Mouse (Mus musculus) midbrain, embryonic 16.5 days (tissue): ENCODE data around the gene Adora1. TPM values are rescaled to one million over a fixed set of nuclear protein-coding genes. Genes with fewer than 3 reads are reported as not detected.

Source experiments
- ATAC-seq: fragments of 200-750 bp; cut with Nextera tagmentation; 2 replicates; pipeline ENCODE4 v1.8.0; 2017; ENCODE audit warnings: moderate TSS enrichment
- H3K27ac ChIP-seq: fragments of 300-500 bp; sonication (generic); 2 replicates; pipeline ENCODE4 v1.5.1; 2014; ENCODE audit warnings: mild to moderate bottlenecking, low read length, mixed read lengths
- H3K27me3 ChIP-seq: fragments of 300-500 bp; sonication (generic); 2 replicates; pipeline ENCODE4 v1.6.1; 2014; ENCODE audit warnings: low read depth, low read length, mixed read lengths; ENCODE audit not compliant: control insufficient read depth, insufficient read depth
- H3K36me3 ChIP-seq: fragments of 300-500 bp; sonication (generic); 2 replicates; pipeline ENCODE4 v1.6.1; 2014; ENCODE audit warnings: mild to moderate bottlenecking, low read length, moderate library complexity, mixed read lengths; ENCODE audit not compliant: control insufficient read depth, insufficient read depth
- H3K4me1 ChIP-seq: fragments of 300-500 bp; sonication (generic); 2 replicates; pipeline ENCODE4 v1.6.1; 2014; ENCODE audit warnings: mild to moderate bottlenecking, low read length, mixed read lengths; ENCODE audit not compliant: control insufficient read depth, insufficient read depth
- H3K4me2 ChIP-seq: fragments of 300-500 bp; sonication (generic); 2 replicates; pipeline ENCODE4 v1.6.1; 2014; ENCODE audit warnings: mild to moderate bottlenecking, low read length, mixed read lengths
- H3K4me3 ChIP-seq: fragments of 300-500 bp; sonication (generic); 2 replicates; pipeline ENCODE4 v1.5.1; 2014; ENCODE audit warnings: low read depth, mild to moderate bottlenecking, low read length, moderate library complexity, mixed read lengths
- H3K9ac ChIP-seq: fragments of 300-500 bp; sonication (generic); 2 replicates; pipeline ENCODE4 v1.6.1; 2014; ENCODE audit warnings: low read depth, low read length, mixed read lengths
- H3K9me3 ChIP-seq: fragments of 300-500 bp; sonication (generic); replicated peaks from 2 replicates; pipeline ENCODE4 v1.6.1; 2014; ENCODE audit warnings: mild to moderate bottlenecking, low read length, mixed read lengths; ENCODE audit not compliant: control insufficient read depth, poor library complexity, severe bottlenecking
- WGBS: fragments of 180-500 bp; shearing (Covaris S2); extraction: QIAGEN DNeasy Blood & Tissue Kit; methylation state at CpG from one replicate; pipeline ENCODE4 v1.1.7; 2014; 5-methylcytosine and 5-hydroxymethylcytosine counted together
- polyA plus RNA-seq: library from polyadenylated mRNA; unstranded; fragments of >200 nt; fragmentation: Nextera tagmentation; extraction: Ambion mirVana; gene quantifications from 2 replicates; pipeline ENCODE4 v1.2.1, GENCODE M21; 2015

Gene Adora1
- polyA plus RNA-seq, 1 experiment from 2014 or later = 26.6 TPM

GRCm38 (mm10) chr1:134152626-134153590 is 82.3 kb downstream of the Adora1 start:
- no peak for ATAC-seq
- Histone ChIP-seq H3K4me3 (no peak overlapping the region), H3K4me2 (no peak overlapping the region), H3K36me3 (no peaks in the 10 kb centered on the region), H3K9ac (no peak overlapping the region), H3K27ac (no peak overlapping the region), H3K4me1 (no peaks in the 10 kb centered on the region), H3K27me3 (no peaks in the 10 kb centered on the region), H3K9me3 (no peaks in the 10 kb centered on the region)
- 76% methylated on average over 21 of the region's 21 CpGs for WGBS

GRCm38 (mm10) chr1:134151655-134152412 is 83.4 kb downstream of the Adora1 start:
- H3K9ac ChIP-seq = no peak overlapping the region
- no peak overlapping the region for H3K27ac ChIP-seq
- H3K4me2 ChIP-seq = no peak overlapping the region
- H3K4me1 ChIP-seq = no peaks in the 10 kb centered on the region
- H3K9me3 ChIP-seq = no peaks in the 10 kb centered on the region
- H3K27me3 ChIP-seq = no peaks in the 10 kb centered on the region
- ATAC-seq = peak; percentile 79
- WGBS = 34% methylated on average over 13 of the region's 13 CpGs
- no peak overlapping the region for H3K4me3 ChIP-seq
- no peaks in the 10 kb centered on the region for H3K36me3 ChIP-seq

GRCm38 (mm10) chr1:134150745-134151144 is 84.5 kb downstream of the Adora1 start:
- no peaks in the 10 kb centered on the region for H3K4me1 ChIP-seq
- no peaks in the 10 kb centered on the region for H3K9me3 ChIP-seq
- H3K27me3 ChIP-seq = no peaks in the 10 kb centered on the region
- peak; percentile 38; the same call in 1 of the 2 replicates for ATAC-seq
- H3K9ac ChIP-seq = no peak overlapping the region
- H3K4me3 ChIP-seq = no peak overlapping the region
- no peak overlapping the region for H3K4me2 ChIP-seq
- WGBS = 92% methylated on average over 9 of the region's 9 CpGs
- H3K27ac ChIP-seq = no peak overlapping the region
- H3K36me3 ChIP-seq = no peaks in the 10 kb centered on the region

GRCm38 (mm10) chr1:134150076-134150475 is 85.2 kb downstream of the Adora1 start:
- Histone ChIP-seq H3K27me3 (no peaks in the 10 kb centered on the region), H3K9me3 (no peaks in the 10 kb centered on the region), H3K4me1 (no peaks in the 10 kb centered on the region), H3K4me3 (no peak overlapping the region), H3K36me3 (no peaks in the 10 kb centered on the region), H3K9ac (no peak overlapping the region), H3K4me2 (no peak overlapping the region), H3K27ac (no peak overlapping the region)
- 73% methylated on average over 8 of the region's 8 CpGs for WGBS
- no peak for ATAC-seq

Other genes starting within 250 kb of the Adora1 start
- 9.8 and 15.2 TPM in 2 replicates for gene Fmod, start 198.2 kb downstream of the Adora1 start, polyA plus RNA-seq
- 27.2 and 34.9 TPM in 2 replicates for gene Btg2, start 156.3 kb downstream of the Adora1 start, polyA plus RNA-seq
- gene Chit1, start 124.2 kb downstream of the Adora1 start, polyA plus RNA-seq = 0.21 TPM in 1 of 2 replicates, not detected in the other
- gene Chil1, start 53.3 kb downstream of the Adora1 start, polyA plus RNA-seq = 2.0 and 3.9 TPM in 2 replicates
- 0.18 TPM in 1 of 2 replicates, not detected in the other for gene Mybph, start 42.0 kb downstream of the Adora1 start, polyA plus RNA-seq
- 0.13 and 0.14 TPM in 2 replicates for gene Myog, start 54.6 kb upstream of the Adora1 start, polyA plus RNA-seq
- 20.2 and 25.6 TPM in 2 replicates for gene Ppfia4, start 97.5 kb upstream of the Adora1 start, polyA plus RNA-seq
- gene Tmem183a, start 126.5 kb upstream of the Adora1 start, polyA plus RNA-seq = 155 and 159 TPM in 2 replicates
- gene 4933406M09Rik, start 150.5 kb upstream of the Adora1 start, polyA plus RNA-seq = not detected in 2 replicates
- gene Cyb5r1, start 170.1 kb upstream of the Adora1 start, polyA plus RNA-seq = 11.4 and 12.2 TPM in 2 replicates
- 77.1 and 82.6 TPM in 2 replicates for gene Adipor1, start 179.9 kb upstream of the Adora1 start, polyA plus RNA-seq
- gene Klhl12, start 220.1 kb upstream of the Adora1 start, polyA plus RNA-seq = 37.6 and 37.9 TPM in 2 replicates